Mouse (Mus musculus) granulocyte monocyte progenitor cell, adult 5-6 weeks (primary cell): ENCODE measurements around the gene Memo1. TPM values are rescaled to one million over a fixed set of nuclear protein-coding genes. Genes with fewer than 3 reads are reported as not detected.
A peak's percentile ranks its signal among the peaks of the same experiment; 100 is the strongest.
"Not testable (repeated sequence)": the region's sequence is repeated elsewhere in the genome, so short reads cannot be mapped to it uniquely, and the experiment has no call there.

Experiments used
- ATAC-seq: replicated peaks from 2 replicates; pipeline ENCODE4 v1.8.0; 2016; ENCODE audit warnings: mild to moderate bottlenecking, moderate TSS enrichment, inconsistent platforms; ENCODE audit not compliant: poor library complexity, severe bottlenecking
- total RNA-seq, 2 experiments: library from RNA; stranded (forward) in 1 of 2; stranded (reverse) in 1 of 2; fragments of 200-712, 200-1000 nt in 1 of 2; fragments of >200 nt in 1 of 2; fragmentation: Nextera tagmentation in 1 of 2; gene quantifications; 2 replicates each; pipeline ENCODE4 v1.2.3; 2014 to 2017

Memo1 gene
- total RNA-seq (2014; fragmentation: Nextera tagmentation), result 83.0 and 92.0 TPM in 2 replicates
- 97.9 and 115 TPM in 2 replicates for total RNA-seq (2017)

- ATAC-seq, result peak; percentile 57
These were observed at the start of gene Memo1 for GRCm38 (mm10) chr17:74295026-74295970. Gene Memo1 (minus strand): TSS chr17:74295521.

GRCm38 (mm10) chr17:74341151-74341550 is 45.8 kb upstream of the Memo1 start:
- ATAC-seq, result no peak

- peak; percentile 61 for ATAC-seq
These were observed 43.9 kb upstream of the Memo1 start, which contains the start of gene Spast for GRCm38 (mm10) chr17:74338937-74339804. Gene Spast (plus strand): TSS chr17:74338987.

- ATAC-seq, result peak; percentile 94
These were observed 43.1 kb upstream of the Memo1 start for GRCm38 (mm10) chr17:74338225-74338931.

- ATAC-seq, result no peak
These were observed 35.8 kb upstream of the Memo1 start for GRCm38 (mm10) chr17:74331049-74331676.

- peak; percentile 91 for ATAC-seq
These were observed 32.8 kb upstream of the Memo1 start for GRCm38 (mm10) chr17:74328146-74328545.

GRCm38 (mm10) chr17:74327195-74327594 is 31.9 kb upstream of the Memo1 start:
- not testable (repeated sequence) for ATAC-seq

GRCm38 (mm10) chr17:74323844-74324243 is 28.5 kb upstream of the Memo1 start, which contains the start of gene Dpy30:
Gene Dpy30 (minus strand): TSS chr17:74323944.
- no peak for ATAC-seq

- peak; percentile 79 for ATAC-seq
These were observed 27.2 kb upstream of the Memo1 start for GRCm38 (mm10) chr17:74322400-74323054.

GRCm38 (mm10) chr17:74318721-74319120 is 23.4 kb upstream of the Memo1 start:
- no peak for ATAC-seq

GRCm38 (mm10) chr17:74316309-74316863 is 21.1 kb upstream of the Memo1 start:
- ATAC-seq, result peak; percentile 92

- no peak; the same call in 1 of the 2 replicates for ATAC-seq
These were observed 20.4 kb upstream of the Memo1 start for GRCm38 (mm10) chr17:74315445-74316308.

- ATAC-seq, result no peak
These were observed 10.7 kb upstream of the Memo1 start for GRCm38 (mm10) chr17:74306021-74306420.

- no peak for ATAC-seq
These were observed 10.3 kb upstream of the Memo1 start for GRCm38 (mm10) chr17:74305616-74306015.

- no peak for ATAC-seq
These were observed 8.7 kb upstream of the Memo1 start for GRCm38 (mm10) chr17:74304060-74304459.

GRCm38 (mm10) chr17:74300089-74300488 is 4.8 kb upstream of the Memo1 start:
- peak; percentile 57 for ATAC-seq

- not testable (repeated sequence) for ATAC-seq
These were observed 1.7 kb upstream of the Memo1 start for GRCm38 (mm10) chr17:74296991-74297390.
